Mouse (Mus musculus) olfactory bulb, adult 2 months (tissue): ENCODE data around the gene Krt76.

Source experiments
- CTCF ChIP-seq: fragments of 200-500 bp; IDR thresholded peaks from 2 replicates; pipeline ENCODE4 v1.5.1; 2012; ENCODE audit warnings: low read depth, mild to moderate bottlenecking, low read length, moderate library complexity; ENCODE audit not compliant: insufficient read depth
- POLR2A ChIP-seq: fragments of 200-500 bp; IDR thresholded peaks from 2 replicates; pipeline ENCODE4 v1.6.1; 2012; ENCODE audit warnings: mild to moderate bottlenecking, low read depth, low read length, moderate library complexity; ENCODE audit not compliant: insufficient read depth

DNA sequence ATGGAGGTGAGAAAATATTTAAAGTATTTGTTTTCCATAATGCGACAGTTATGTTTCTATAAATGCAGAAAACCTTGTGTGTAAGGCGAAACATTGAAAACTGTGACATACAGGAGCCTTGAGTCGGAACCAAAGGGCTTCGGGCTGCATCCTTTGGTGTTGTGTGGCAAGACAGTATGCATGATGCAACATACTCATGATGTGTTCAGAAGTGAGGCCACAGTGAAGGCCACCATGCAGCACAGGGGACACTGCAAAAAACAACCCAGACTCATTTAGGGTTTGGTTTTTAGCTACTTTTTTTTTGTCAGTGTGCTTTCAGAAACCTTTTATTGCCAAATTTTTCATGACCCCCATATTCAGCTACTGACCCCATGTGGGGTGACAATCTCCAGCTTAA lies 2.5 kb upstream of the Krt76 start:
- TF ChIP-seq CTCF (no peak), POLR2A (no peak)
